Mouse (Mus musculus) kidney, embryonic 16.5 days (tissue): ENCODE measurements around the gene Tssc4. TPM values are rescaled to one million over a fixed set of nuclear protein-coding genes. Genes with fewer than 3 reads are reported as not detected.

Experiments
- ATAC-seq: fragments of 200-750 bp; cut with Nextera tagmentation; 2 replicates; pipeline ENCODE4 v1.8.0; 2017; ENCODE audit warnings: moderate TSS enrichment; ENCODE audit not compliant: low FRiP score, low TSS enrichment
- H3K27ac ChIP-seq: fragments of 300-500 bp; sonication (generic); 2 replicates; pipeline ENCODE4 v1.5.1; 2014; ENCODE audit warnings: low read length
- H3K27me3 ChIP-seq: fragments of 300-500 bp; sonication (generic); 2 replicates; pipeline ENCODE4 v1.6.1; 2014; ENCODE audit warnings: low read length, control low read depth, mixed read lengths; ENCODE audit not compliant: insufficient read depth
- H3K36me3 ChIP-seq: fragments of 300-500 bp; sonication (generic); 2 replicates; pipeline ENCODE4 v1.6.1; 2014; ENCODE audit warnings: low read length, control low read depth, mixed read lengths; ENCODE audit not compliant: insufficient read depth
- H3K4me1 ChIP-seq: fragments of 300-500 bp; sonication (generic); 2 replicates; pipeline ENCODE4 v1.6.1; 2014; ENCODE audit warnings: low read length, control low read depth, mixed read lengths; ENCODE audit not compliant: insufficient read depth
- H3K4me2 ChIP-seq: fragments of 300-500 bp; sonication (generic); replicated peaks from 2 replicates; pipeline ENCODE4 v1.6.1; 2014; ENCODE audit warnings: low read depth, low read length
- H3K4me3 ChIP-seq: fragments of 300-500 bp; sonication (generic); 2 replicates; pipeline ENCODE4 v1.5.1; 2014; ENCODE audit warnings: mild to moderate bottlenecking, low read length
- H3K9ac ChIP-seq: fragments of 300-500 bp; sonication (generic); replicated peaks from 2 replicates; pipeline ENCODE4 v1.6.1; 2014; ENCODE audit warnings: low read length
- H3K9me3 ChIP-seq: fragments of 300-500 bp; sonication (generic); 2 replicates; pipeline ENCODE4 v1.6.1; 2016; ENCODE audit warnings: low read length, control low read depth
- WGBS: fragments of 180-500 bp; shearing (Covaris S2); extraction: QIAGEN DNeasy Blood & Tissue Kit; methylation state at CpG from one replicate; pipeline ENCODE4 v1.1.7; 2014; 5-methylcytosine and 5-hydroxymethylcytosine counted together
- polyA plus RNA-seq: library from polyadenylated mRNA; unstranded; fragments of >200 nt; fragmentation: Nextera tagmentation; extraction: Ambion mirVana; gene quantifications from 2 replicates; pipeline ENCODE4 v1.2.1, GENCODE M21; 2015

Tssc4 gene
- polyA plus RNA-seq, 1 experiment from 2014 or later, result 120 TPM

GRCm38 (mm10) chr7:143065692-143066091, 3.4 kb upstream of the Tssc4 start:
- peaks cover 59% of the 10 kb centered on the region for H3K36me3 ChIP-seq
- no peaks in the 10 kb centered on the region for H3K9me3 ChIP-seq
- no peak overlapping the region for H3K4me3 ChIP-seq
- no peaks in the 10 kb centered on the region for H3K27me3 ChIP-seq
- no peak overlapping the region for H3K9ac ChIP-seq
- peaks cover 17% of the 10 kb centered on the region for H3K4me1 ChIP-seq
- no peak overlapping the region for H3K4me2 ChIP-seq
- WGBS, result 93% methylated on average over 2 of the region's 2 CpGs
- ATAC-seq, result no peak
- no peak overlapping the region for H3K27ac ChIP-seq

DNA sequence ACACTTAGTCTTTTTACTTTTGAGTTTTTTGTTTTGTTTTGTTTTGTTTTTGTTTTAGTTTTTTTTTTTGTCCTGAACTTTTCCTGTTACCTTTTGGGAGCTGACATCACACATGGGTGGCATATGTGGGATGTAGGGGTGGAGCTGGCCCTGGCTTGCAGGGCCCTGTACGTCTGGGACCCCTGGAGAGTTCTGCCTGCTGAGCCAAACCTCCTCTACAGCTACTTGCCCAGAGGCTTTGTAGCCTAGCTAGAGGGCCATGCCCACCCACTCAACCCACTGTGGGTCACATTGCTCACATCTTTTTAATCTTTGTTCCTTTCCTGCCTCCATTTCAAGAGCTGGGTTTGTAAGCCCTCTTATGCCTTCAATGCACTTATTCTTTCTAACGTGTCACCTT, 1.6 kb upstream of the Tssc4 start:
- Histone ChIP-seq H3K27me3 (no peaks in the 10 kb centered on the region), H3K4me1 (peaks cover 21% of the 10 kb centered on the region), H3K9ac (no peak overlapping the region), H3K9me3 (no peaks in the 10 kb centered on the region), H3K27ac (0 out of 2 replicates have a peak overlapping the region, but pooled peaks have one; percentile 6), H3K4me2 (no peak overlapping the region), H3K36me3 (peaks cover 58% of the 10 kb centered on the region), H3K4me3 (no peak overlapping the region)
- no peak for ATAC-seq
- WGBS, result 74% methylated on average over 2 of the region's 2 CpGs

- ATAC-seq, result no peak
- peak overlapping the region; percentile 39; the same call in 1 of the 2 replicates for H3K4me3 ChIP-seq
- peak overlapping the region; percentile 97 for H3K27ac ChIP-seq
- 0 out of 2 replicates have a peak overlapping the region, but pooled peaks have one; percentile 63 for H3K9ac ChIP-seq
- peaks cover 21% of the 10 kb centered on the region for H3K4me1 ChIP-seq
- WGBS, result 79% methylated on average over 3 of the region's 3 CpGs
- H3K36me3 ChIP-seq, result peaks cover 54% of the 10 kb centered on the region
- H3K9me3 ChIP-seq, result no peaks in the 10 kb centered on the region
- no peaks in the 10 kb centered on the region for H3K27me3 ChIP-seq
- peak overlapping the region; percentile 60; the same call in 1 of the 2 replicates for H3K4me2 ChIP-seq
Observed at GRCm38 (mm10) chr7:143067897-143068296, 1.2 kb upstream of the Tssc4 start.

GRCm38 (mm10) chr7:143068316-143068881, 650 bp upstream of the Tssc4 start:
- ATAC-seq, result peak; percentile 10
- H3K4me1 ChIP-seq, result peaks cover 21% of the 10 kb centered on the region
- H3K36me3 ChIP-seq, result peaks cover 49% of the 10 kb centered on the region
- peak overlapping the region; percentile 97 for H3K27ac ChIP-seq
- 43% methylated on average over 13 of the region's 13 CpGs for WGBS
- peak overlapping the region; percentile 63 for H3K9ac ChIP-seq
- H3K27me3 ChIP-seq, result no peaks in the 10 kb centered on the region
- H3K4me2 ChIP-seq, result peak overlapping the region; percentile 60
- H3K9me3 ChIP-seq, result no peaks in the 10 kb centered on the region
- peak overlapping the region; percentile 39 for H3K4me3 ChIP-seq

GRCm38 (mm10) chr7:143069751-143070400, 827 bp downstream of the Tssc4 start:
- H3K9me3 ChIP-seq, result no peaks in the 10 kb centered on the region
- peak overlapping the region; percentile 89 for H3K27ac ChIP-seq
- peak overlapping the region; percentile 92 for H3K4me3 ChIP-seq
- peaks cover 21% of the 10 kb centered on the region for H3K4me1 ChIP-seq
- WGBS, result 6% methylated on average over 30 of the region's 30 CpGs
- no peaks in the 10 kb centered on the region for H3K27me3 ChIP-seq
- peak; percentile 0; the same call in 1 of the 2 replicates for ATAC-seq
- H3K36me3 ChIP-seq, result peaks cover 34% of the 10 kb centered on the region
- peak overlapping the region; percentile 92 for H3K9ac ChIP-seq
- peak overlapping the region; percentile 85 for H3K4me2 ChIP-seq

GRCm38 (mm10) chr7:143070506-143071070, 1.5 kb downstream of the Tssc4 start:
- peaks cover 27% of the 10 kb centered on the region for H3K36me3 ChIP-seq
- no peak overlapping the region for H3K27ac ChIP-seq
- H3K4me1 ChIP-seq, result peaks cover 21% of the 10 kb centered on the region
- WGBS, result 85% methylated on average over 10 of the region's 10 CpGs
- peak overlapping the region; percentile 85 for H3K4me2 ChIP-seq
- no peaks in the 10 kb centered on the region for H3K27me3 ChIP-seq
- no peaks in the 10 kb centered on the region for H3K9me3 ChIP-seq
- H3K9ac ChIP-seq, result peak overlapping the region; percentile 92
- H3K4me3 ChIP-seq, result peak overlapping the region; percentile 92
- no peak for ATAC-seq

DNA sequence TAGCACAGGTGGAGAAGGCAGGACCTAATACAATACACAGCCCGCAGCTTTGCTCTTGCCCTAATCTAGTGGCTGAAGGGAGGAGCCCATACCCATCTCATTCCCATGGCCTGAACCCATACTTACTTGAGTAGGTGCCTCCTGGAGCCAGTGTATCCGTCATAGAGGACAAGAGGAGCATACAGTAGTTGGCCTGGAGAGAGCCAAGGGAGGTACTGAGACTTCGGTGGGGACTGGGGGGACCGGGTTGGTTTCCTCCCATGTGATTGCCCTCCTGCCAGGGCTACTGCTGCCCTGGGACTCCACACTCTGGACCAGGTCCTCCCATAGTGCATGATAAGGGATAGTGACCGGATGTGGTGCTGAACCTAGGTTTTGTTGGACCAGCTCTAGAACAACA, 3.6 kb downstream of the Tssc4 start:
- ATAC-seq, result no peak
- H3K27me3 ChIP-seq, result no peaks in the 10 kb centered on the region

DNA sequence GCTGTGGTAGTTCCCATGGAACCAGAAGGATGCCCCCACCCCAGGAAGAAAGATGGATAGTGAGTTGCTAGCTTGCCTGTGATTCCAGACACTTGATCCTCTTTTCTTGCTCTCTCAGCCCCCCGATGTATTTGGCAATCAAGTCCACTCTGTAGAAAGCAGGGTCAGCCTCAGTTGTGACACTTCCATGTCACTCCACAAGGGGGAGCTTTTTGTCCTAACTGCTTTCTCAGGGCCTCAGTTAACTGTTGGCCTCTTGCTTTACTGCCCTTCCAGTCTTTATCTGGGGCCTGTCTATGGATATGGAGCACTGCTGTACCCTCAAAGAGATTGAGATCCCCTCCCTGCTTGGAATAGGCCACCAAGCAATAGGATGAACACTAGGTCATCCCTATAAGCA, 4.0 kb downstream of the Tssc4 start:
- Histone ChIP-seq H3K4me3 (no peak overlapping the region), H3K27ac (no peak overlapping the region), H3K9ac (no peak overlapping the region), H3K4me2 (no peak overlapping the region), H3K9me3 (no peaks in the 10 kb centered on the region), H3K27me3 (no peaks in the 10 kb centered on the region), H3K4me1 (peaks cover 18% of the 10 kb centered on the region), H3K36me3 (peaks cover 4% of the 10 kb centered on the region; the same call in 1 of the 2 replicates)
- no peak for ATAC-seq
- 52% methylated on average over 1 of the region's 1 CpGs for WGBS

More for the DNA sequence above, 3.6 kb downstream of the Tssc4 start:
- peaks cover 21% of the 10 kb centered on the region for H3K4me1 ChIP-seq
- H3K9ac ChIP-seq, result no peak overlapping the region
- no peak overlapping the region for H3K27ac ChIP-seq
- no peak overlapping the region for H3K4me2 ChIP-seq
- H3K36me3 ChIP-seq, result peaks cover 9% of the 10 kb centered on the region
- 85% methylated on average over 5 of the region's 5 CpGs for whole genome bisulfite sequencing
- H3K4me3 ChIP-seq, result no peak overlapping the region
- no peaks in the 10 kb centered on the region for H3K9me3 ChIP-seq

- Histone ChIP-seq H3K27ac (no peak overlapping the region), H3K36me3 (no peaks in the 10 kb centered on the region), H3K9ac (no peak overlapping the region), H3K4me1 (peaks cover 8% of the 10 kb centered on the region), H3K4me2 (no peak overlapping the region), H3K27me3 (no peaks in the 10 kb centered on the region), H3K4me3 (no peak overlapping the region), H3K9me3 (no peaks in the 10 kb centered on the region)
- ATAC-seq, result no peak
- 75% methylated on average over 5 of the region's 5 CpGs for WGBS
Observed at GRCm38 (mm10) chr7:143075394-143075793, 6.3 kb downstream of the Tssc4 start.

DNA sequence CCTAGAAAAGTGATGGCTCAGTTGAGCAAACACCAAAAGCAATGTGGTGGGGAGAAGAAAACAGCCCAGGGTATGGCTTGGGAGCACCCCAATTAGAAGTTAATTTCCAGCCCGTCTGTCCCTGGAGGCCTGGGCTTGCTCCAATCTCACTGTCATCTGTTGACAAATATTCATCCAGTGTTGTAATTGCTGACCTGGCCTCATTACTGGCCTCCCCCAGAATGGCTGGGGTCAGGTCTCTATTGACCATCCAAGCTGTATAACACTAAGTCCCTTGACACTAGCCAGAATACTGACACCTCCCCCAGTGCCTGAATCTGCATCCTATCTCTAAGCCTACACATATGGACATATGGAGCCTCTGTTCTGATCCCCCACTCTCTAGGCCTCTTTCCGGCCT, 8.3 kb downstream of the Tssc4 start:
- H3K27ac ChIP-seq, result no peak overlapping the region
- ATAC-seq, result no peak
- no peak overlapping the region for H3K4me3 ChIP-seq
- H3K36me3 ChIP-seq, result no peaks in the 10 kb centered on the region
- H3K4me2 ChIP-seq, result no peak overlapping the region
- H3K4me1 ChIP-seq, result no peaks in the 10 kb centered on the region
- WGBS, result 74% methylated on average over 2 of the region's 2 CpGs
- H3K9me3 ChIP-seq, result no peaks in the 10 kb centered on the region
- H3K9ac ChIP-seq, result no peak overlapping the region
- no peaks in the 10 kb centered on the region for H3K27me3 ChIP-seq
